Mouse (Mus musculus): ENCODE results near the gene Ptpn3.

DNA sequence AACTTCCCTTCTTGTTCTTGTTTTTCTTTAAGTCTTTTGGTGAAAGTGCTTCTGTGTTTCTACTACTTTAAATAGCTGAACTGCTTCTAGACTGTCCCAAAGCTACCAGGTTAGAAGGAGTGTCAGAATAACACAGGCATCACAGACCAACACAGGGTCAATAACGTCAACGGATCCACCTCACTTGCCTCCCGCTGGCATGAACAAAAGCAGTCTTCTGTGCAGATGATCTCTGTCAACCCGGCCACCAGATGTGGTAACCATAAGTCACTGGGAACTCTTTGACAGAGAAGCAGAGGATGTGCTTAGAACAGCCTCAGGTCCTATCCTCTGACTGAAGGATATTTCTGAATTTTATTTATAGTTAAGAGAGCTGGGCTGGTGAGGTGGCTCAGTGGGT lies 65.9 kb downstream of the Ptpn3 start:
- TF ChIP-seq CTCF (IDR thresholded peaks at IDR 0.05; ENCODE audit: extremely low read depth, insufficient read depth, insufficient read length, insufficient replicate concordance) (no peak), POLR2A (IDR thresholded peaks at IDR 0.05; ENCODE audit: low read depth, low read length) (no peak)

Measured in spleen, adult 2 months (tissue).